Mouse (Mus musculus) adrenal gland, adult 2 months (tissue): ENCODE results near the gene Exoc2. TPM values are rescaled to one million over a fixed set of nuclear protein-coding genes. Genes with fewer than 3 reads are reported as not detected.
A peak's percentile ranks its signal among the peaks of the same experiment; 100 is the strongest.

Experiments used
- DNase-seq: peaks from one replicate; pipeline ENCODE4 v3.0.0; 2021
- polyA plus RNA-seq: library from polyadenylated mRNA; depleted of rRNA; stranded (reverse); fragments of >200 nt; gene quantifications from 2 replicates; pipeline ENCODE4 v1.2.3, GENCODE M21; 2012
- total RNA-seq, 2 experiments: library from RNA; stranded (reverse); gene quantifications; 2 replicates each; pipeline ENCODE4 v1.2.3; 2021

The Exoc2 gene
- total and polyA plus RNA-seq, 3 experiments = 6.7 to 31.5 (median 29.3) TPM

DNA sequence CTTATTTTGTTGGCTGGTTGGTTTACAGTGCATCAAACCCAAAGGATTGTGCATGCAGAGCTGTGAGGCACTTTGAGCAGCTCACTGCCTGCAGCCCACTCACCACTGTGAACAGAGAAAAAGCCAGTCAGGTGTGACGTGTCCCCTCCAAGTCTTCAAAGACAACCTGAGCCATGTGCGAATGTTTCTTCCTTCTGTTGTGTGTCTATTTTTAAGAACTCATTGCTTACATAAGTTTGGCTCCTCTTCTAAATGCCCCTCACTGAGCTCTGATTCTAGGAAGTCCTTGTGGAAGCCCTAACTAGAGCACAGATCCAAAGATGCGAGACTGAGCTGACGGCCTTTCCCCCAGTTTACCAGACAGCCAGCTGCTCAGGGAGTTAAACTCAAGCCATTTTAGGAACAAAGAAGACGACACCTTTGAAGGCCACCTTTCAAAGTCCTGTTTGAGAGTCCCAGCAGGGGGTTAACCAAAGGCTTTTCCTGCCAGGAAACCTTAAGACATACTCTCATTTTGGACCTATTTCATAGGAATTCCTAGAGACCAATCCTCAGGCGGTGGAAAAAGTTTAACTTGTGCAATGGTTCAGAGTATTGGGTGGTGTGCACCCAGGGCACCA, 79.8 kb downstream of the Exoc2 start:
- no peak for DNase-seq

GRCm38 (mm10) chr13:30892315-30892714, 81.6 kb downstream of the Exoc2 start:
- DNase-seq = no peak

GRCm38 (mm10) chr13:30891223-30891622, 82.7 kb downstream of the Exoc2 start:
- peak; percentile 62 for DNase-seq

- peak; percentile 64 for DNase-seq
These were observed 85.4 kb downstream of the Exoc2 start for GRCm38 (mm10) chr13:30888480-30888879.

- DNase-seq = no peak
These were observed 93.6 kb downstream of the Exoc2 start for GRCm38 (mm10) chr13:30880310-30880709.

GRCm38 (mm10) chr13:30879871-30880270, 94.0 kb downstream of the Exoc2 start:
- DNase-seq = no peak

- DNase-seq = no peak
These were observed 98.1 kb downstream of the Exoc2 start for GRCm38 (mm10) chr13:30875825-30876224.

- no peak for DNase-seq
These were observed 100.4 kb downstream of the Exoc2 start for GRCm38 (mm10) chr13:30873472-30873871.

DNA sequence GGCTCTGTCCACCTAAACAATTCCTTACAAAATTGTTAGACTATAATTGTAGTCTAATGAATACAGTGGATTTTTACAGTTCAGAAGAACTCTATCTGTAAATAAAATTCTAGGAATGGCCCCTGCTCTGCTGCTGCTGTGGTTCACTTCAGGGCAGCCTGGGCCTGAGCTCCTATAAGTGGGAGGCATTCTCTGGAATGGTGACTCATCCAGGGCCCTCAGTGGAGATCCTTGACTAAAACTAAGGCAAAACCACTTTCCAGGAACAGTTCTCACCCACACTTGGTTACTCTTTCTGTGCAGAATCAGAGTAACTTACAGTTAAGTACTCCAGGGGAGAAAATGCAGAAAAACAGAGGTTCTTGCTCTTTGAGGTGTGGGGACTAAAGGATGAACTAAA, 108.4 kb downstream of the Exoc2 start:
- DNase-seq = peak; percentile 47

DNA sequence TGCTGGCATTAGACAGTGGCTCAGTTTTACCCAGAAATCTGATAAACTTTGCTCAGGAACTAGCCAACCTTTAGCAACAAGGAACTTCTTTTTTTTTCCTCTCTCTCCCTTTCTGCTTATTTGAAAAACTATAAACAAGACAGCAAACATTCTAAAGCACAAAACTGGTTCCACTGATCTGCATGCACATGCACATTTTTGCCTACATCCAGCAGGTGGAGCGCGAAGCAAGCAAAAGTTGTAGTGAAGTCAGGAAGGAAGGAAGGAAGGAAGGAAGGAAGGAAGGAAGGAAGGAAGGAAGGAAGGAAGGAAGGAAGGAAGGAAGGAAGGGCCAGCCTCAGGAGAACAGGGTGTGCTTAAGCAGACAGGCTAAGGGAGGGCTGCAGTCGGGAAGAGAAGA, 109.9 kb downstream of the Exoc2 start:
- DNase-seq = no peak

GRCm38 (mm10) chr13:30858421-30858820, 115.5 kb downstream of the Exoc2 start:
- DNase-seq = no peak

DNA sequence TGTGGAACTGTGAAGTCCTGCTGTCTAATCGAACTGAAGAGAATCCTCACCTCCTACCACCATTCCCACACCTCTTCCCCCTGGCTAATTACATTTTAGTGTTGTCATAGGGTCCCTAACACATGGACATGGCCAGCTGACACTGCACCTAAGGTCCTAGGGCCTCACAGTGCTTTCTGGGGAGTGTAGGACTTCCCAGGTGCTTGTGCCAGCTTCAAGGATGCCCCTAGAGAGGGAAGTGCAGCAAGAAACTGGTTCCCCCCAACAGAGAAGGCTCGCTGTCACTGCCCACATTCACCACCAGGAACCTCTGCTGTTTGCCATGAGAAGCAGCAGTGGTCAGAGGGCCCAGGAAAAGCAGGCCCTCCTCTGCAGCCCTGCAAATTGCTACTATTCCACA, 123.2 kb downstream of the Exoc2 start:
- no peak for DNase-seq

- no peak for DNase-seq
These were observed 125.9 kb downstream of the Exoc2 start for GRCm38 (mm10) chr13:30848001-30848400.

DNA sequence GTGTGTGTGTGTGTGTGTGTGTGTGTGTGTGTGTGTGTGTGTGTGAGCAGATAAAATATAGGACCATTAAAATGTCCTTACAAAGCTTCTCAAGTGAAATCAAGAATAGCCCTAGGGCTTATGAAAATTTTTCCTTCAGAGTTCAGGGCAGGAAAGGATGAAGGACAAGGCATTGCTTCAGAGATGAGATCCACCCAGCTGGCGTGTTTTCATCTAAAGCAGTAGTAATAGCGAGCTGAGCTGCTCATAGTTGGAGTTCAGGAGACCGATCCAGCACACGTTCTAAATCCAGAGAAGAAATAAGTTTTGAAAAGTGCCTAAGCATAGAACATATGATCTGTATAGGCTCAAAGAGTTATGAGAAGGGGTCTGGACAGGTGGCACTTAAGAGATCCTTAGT, 127.4 kb downstream of the Exoc2 start:
- peak; percentile 54 for DNase-seq

DNA sequence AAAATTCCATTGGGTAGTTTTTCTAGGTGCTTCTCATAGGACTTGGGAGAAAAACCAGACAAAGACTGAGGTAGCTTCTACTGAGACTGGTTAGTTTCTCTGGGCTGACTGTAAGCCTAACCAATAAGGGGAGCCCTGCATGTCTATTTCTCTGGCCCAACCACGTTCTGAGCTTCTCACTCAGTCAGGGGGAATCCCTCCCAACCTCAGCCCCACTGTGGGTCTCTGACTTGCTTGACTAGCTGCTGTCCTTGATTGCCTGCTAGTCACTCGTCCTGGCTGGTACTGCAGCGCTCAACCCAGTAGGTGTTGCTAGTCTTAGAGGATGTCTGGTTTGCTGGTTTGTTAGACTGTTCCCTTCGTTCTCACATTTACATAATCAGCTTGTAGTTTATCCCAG, 130.8 kb downstream of the Exoc2 start:
- no peak for DNase-seq

GRCm38 (mm10) chr13:30841843-30842242, 132.1 kb downstream of the Exoc2 start:
- no peak for DNase-seq

GRCm38 (mm10) chr13:30841306-30841705, 132.6 kb downstream of the Exoc2 start:
- DNase-seq = no peak

GRCm38 (mm10) chr13:30840700-30841099, 133.2 kb downstream of the Exoc2 start:
- no peak for DNase-seq

GRCm38 (mm10) chr13:30836342-30836741, 137.6 kb downstream of the Exoc2 start:
- DNase-seq = no peak

DNA sequence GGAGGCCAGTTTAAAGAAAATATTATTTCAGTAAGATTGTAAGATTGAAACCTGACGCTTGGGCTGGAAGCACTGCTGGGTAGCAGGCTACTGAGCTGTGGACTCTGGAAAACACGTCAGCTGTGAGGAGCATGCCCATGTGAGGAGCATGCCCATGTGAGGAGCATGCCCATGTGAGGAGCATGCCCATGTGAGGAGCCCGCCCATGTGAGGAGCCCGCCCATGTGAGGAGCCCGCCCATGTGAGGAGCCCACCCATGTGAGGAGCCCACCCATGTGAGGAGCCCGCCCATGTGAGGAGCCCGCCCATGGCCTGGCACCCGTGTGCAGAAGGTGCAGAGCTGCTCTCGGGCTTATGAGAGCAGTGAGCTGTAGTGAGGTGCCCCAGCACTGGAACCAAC, 139.0 kb downstream of the Exoc2 start:
- no peak for DNase-seq

GRCm38 (mm10) chr13:30834349-30834748, 139.5 kb downstream of the Exoc2 start:
- no peak for DNase-seq

DNA sequence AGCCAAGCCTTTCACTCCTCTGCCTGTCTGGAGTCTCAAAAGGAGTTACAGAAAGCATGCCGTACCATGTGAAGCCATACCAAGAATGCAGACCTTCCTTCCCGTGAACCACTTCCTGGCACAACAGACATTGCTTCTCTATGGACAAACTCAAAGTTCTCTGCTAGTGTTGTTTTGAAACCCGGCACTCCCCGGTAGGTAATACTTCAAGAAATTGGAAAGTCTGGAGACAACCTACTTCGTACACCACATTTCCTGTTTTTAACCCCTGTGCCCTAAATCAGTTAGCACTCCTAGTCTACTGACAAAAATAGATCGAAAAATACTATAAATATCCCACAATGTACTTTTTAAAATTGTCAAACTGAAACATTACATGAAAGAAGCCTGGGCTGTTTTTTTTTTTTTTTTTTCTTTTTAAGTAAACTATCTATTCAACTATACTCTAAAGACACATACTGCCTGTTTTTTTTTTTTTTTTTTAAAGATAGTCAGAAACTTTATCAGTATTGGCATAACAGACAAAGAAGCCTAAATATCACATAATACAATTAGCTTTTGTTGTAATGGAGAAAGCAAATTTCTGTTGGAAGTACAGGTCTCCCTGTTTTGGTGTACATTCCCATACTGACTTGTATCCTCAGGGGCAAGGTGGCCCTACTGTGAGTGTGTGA, 140.3 kb downstream of the Exoc2 start:
- no peak for DNase-seq

GRCm38 (mm10) chr13:30831369-30831768, 142.5 kb downstream of the Exoc2 start:
- DNase-seq = no peak

DNA sequence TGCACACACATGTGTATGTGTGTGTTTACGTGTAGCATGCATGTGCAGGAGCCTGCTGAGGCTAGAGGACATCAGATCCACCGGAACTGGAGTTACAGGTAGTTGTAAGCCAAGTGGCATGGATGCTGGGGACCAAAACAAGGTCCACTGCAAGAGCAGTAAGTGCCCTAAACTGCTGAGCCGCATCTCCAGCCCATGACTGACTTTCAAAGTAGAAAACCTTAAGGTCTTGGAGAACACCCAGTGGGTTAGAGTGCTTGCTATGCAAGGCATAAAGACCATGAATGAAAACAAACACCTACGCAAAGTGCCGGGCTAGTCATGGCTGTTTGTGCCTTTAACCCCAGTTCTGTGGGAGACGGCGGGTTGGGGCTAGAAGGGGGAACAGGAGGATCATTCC, 147.4 kb downstream of the Exoc2 start:
- no peak for DNase-seq
